Mouse (Mus musculus) cortical plate, adult 2 months (tissue): ENCODE measurements around the gene Tstd2. TPM values are rescaled to one million over a fixed set of nuclear protein-coding genes. Genes with fewer than 3 reads are reported as not detected.
A peak's percentile ranks its signal among the peaks of the same experiment; 100 is the strongest.

Experiments used
- H3K27ac ChIP-seq: fragments of 200-500 bp; 2 replicates; pipeline ENCODE4 v1.5.1; 2012; ENCODE audit warnings: low read length, control low read depth, inconsistent platforms; ENCODE audit not compliant: insufficient read depth
- H3K4me1 ChIP-seq: fragments of 200-500 bp; 2 replicates; pipeline ENCODE4 v1.6.1; 2011; ENCODE audit warnings: low read length; ENCODE audit not compliant: control insufficient read depth, insufficient read depth
- H3K4me3 ChIP-seq: fragments of 200-500 bp; 2 replicates; pipeline ENCODE4 v1.5.1; 2011; ENCODE audit warnings: mild to moderate bottlenecking, low read length, control low read depth; ENCODE audit not compliant: insufficient read depth
- CTCF ChIP-seq: fragments of 200-500 bp; IDR thresholded peaks from 2 replicates; pipeline ENCODE4 v1.5.1; 2011; ENCODE audit warnings: mild to moderate bottlenecking, control low read depth, low read length; ENCODE audit not compliant: insufficient read depth; ENCODE audit errors: extremely low read depth
- POLR2A ChIP-seq: fragments of 200-500 bp; IDR thresholded peaks from 2 replicates; pipeline ENCODE4 v1.6.1; 2011; ENCODE audit warnings: mild to moderate bottlenecking, low read length, control low read depth; ENCODE audit not compliant: insufficient read depth; ENCODE audit errors: extremely low read depth
- polyA plus RNA-seq: library from polyadenylated mRNA; depleted of rRNA; stranded (reverse); fragments of >200 nt; gene quantifications from 2 replicates; pipeline ENCODE4 v1.2.3, GENCODE M21; 2012

Tstd2 gene
- polyA plus RNA-seq, 1 experiment: 14.7 TPM

DNA sequence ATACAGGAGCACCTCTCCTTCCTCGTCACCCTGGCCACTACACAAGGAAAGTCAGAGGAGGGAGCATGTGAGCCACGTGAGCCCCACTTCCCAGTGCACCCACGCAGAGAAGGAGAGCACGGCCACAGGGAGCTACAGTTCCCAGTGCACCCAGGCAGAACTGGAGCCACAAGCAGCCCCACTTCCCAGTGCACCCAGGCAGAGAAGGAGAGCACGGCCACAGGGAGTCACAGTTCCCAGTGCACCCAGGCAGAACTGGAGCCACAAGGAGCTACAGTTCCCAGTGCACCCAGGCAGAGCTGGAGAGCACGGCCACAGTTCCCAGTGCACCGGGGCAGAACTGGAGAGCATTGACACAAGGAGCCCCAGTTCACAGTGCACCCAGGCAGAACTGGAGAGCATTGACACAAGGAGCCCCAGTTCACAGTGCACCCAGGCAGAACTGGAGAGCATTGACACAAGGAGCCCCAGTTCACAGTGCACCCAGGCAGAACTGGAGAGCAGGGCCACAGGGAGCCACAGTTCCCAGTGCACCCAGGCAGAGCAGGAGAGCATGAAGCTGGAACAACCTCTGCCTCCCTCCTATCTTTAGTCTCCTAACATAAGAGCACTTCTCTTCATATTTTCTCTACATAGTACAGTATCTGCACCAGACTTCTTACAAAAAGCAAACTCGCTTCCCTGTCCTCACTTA lies 9.0 kb downstream of the Tstd2 start:
- TF ChIP-seq POLR2A (no peak), CTCF (no peak)
- Histone ChIP-seq H3K4me1 (peaks cover 1% of the 10 kb centered on the region; the same call in 1 of the 2 replicates), H3K4me3 (no peak overlapping the region)

DNA sequence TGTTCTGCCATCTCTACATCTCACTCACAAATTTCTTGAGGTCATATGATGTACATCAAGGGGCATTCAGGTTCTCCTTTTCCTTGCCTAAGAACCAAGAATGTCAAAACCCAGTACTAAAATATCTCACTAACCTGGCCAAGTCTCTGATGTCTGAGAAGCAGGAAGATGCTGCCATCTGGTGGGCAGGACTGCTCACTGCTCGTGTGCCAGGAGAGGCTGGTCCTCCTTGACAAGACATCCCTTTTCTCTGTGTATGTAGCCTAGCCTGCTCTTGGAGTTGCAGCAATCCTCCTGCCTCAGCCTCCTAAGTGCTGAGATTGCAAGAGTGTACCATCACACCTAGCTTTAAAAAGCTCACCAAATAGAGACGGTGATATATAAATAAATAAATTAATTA lies 12.0 kb downstream of the Tstd2 start:
- Histone ChIP-seq H3K4me1 (no peaks in the 10 kb centered on the region), H3K4me3 (no peak overlapping the region), H3K27ac (no peak overlapping the region)
- peak; percentile 99 for TF ChIP-seq CTCF
- TF ChIP-seq POLR2A: no peak

More for the DNA sequence above, 9.0 kb downstream of the Tstd2 start:
- H3K27ac ChIP-seq: no peak overlapping the region

DNA sequence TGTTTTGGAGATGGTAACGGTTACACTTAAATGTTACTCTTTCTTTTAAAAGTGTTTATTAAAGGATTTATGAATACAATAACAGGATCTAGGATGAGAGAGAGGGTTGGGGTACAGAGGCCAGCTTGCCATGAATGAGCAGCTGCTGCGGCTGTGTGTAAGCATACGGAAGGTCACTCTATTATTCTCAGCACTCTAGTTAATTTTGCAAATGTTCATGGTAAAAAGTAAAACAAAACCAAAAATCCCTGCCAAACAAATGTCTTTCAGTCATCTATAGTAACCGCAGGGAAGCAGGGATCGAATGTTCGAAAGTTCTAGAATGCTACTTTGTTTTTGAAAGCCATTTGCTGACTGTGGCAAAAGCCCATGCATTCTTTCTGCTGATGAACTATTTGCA lies 15.1 kb downstream of the Tstd2 start:
- Histone ChIP-seq H3K4me3 (no peak overlapping the region), H3K4me1 (no peaks in the 10 kb centered on the region), H3K27ac (no peak overlapping the region)
- TF ChIP-seq CTCF (no peak), POLR2A (no peak)

DNA sequence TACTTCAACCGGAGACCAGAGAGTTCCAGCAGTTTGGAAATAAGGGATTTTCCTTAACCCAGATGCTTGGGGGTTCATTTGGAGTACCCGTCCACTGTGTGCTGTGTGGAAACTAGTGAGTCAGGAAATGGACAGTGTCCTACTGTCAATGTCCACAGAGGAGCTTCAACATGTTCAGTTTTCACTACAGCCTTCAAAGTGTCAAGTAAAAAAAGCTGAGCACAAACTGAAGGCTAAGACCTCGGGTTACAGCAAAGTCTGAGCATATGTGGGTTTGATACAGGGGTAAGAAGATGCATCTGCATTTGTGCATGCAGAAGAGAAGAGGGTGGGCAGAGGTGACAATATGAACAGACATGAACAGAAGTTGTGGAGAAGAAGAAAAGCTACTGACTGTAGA lies 17.7 kb downstream of the Tstd2 start:
- no peak for TF ChIP-seq POLR2A
- no peak for TF ChIP-seq CTCF
- no peaks in the 10 kb centered on the region for H3K4me1 ChIP-seq

DNA sequence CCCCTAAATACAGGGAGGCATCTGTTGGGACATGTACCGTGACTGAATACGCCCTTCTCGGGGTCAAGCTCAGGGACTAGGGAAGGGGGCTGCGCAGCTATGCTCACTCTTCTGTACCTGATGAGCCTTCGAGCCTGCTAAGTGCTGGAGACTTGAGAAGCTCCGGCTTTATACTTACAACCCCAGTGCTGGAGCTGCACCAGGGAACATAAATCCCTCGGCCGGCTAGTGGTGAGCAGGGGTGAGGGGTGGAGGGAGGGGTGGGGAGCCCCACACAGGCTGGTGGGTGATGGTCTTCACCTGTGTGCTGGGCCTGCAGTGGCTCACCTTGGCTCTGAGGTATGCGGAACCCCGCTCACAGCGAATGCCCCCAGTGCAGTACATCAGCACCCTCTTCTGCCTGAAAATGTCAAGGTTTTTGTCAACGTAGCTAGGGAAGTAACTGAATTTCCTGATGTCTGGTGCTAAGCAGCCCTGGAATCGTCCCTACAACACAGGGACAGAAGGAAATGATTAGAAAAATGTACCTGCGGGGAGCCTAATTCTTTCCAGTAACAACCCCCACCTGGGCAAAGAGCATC lies 18.9 kb downstream of the Tstd2 start:
- TF ChIP-seq POLR2A (no peak), CTCF (peak; percentile 21)
- Histone ChIP-seq H3K4me1 (no peaks in the 10 kb centered on the region), H3K4me3 (no peak overlapping the region), H3K27ac (no peak overlapping the region)

More for the DNA sequence above, 17.7 kb downstream of the Tstd2 start:
- H3K27ac ChIP-seq: no peak overlapping the region
- no peak overlapping the region for H3K4me3 ChIP-seq

DNA sequence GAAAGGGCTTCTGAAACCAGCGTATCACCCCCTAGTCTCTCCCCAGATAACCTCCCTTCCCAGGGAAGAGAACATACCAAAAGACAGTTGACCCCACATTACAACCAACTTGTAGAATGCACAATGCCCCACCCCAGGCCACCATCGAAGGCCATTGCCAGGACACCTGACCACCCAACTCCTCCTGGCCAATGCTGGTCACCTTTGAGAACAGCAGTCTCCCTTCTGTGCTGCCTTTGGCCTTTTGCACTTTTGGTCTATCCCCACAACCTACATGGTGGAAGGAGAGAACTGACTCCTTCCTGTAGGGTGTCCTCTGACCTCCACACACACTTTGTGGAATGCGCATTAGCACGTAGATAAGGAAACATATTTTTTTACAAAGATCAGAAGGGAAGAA lies 21.0 kb downstream of the Tstd2 start:
- TF ChIP-seq POLR2A (no peak), CTCF (no peak)
- Histone ChIP-seq H3K4me3 (no peak overlapping the region), H3K4me1 (no peaks in the 10 kb centered on the region), H3K27ac (no peak overlapping the region)

DNA sequence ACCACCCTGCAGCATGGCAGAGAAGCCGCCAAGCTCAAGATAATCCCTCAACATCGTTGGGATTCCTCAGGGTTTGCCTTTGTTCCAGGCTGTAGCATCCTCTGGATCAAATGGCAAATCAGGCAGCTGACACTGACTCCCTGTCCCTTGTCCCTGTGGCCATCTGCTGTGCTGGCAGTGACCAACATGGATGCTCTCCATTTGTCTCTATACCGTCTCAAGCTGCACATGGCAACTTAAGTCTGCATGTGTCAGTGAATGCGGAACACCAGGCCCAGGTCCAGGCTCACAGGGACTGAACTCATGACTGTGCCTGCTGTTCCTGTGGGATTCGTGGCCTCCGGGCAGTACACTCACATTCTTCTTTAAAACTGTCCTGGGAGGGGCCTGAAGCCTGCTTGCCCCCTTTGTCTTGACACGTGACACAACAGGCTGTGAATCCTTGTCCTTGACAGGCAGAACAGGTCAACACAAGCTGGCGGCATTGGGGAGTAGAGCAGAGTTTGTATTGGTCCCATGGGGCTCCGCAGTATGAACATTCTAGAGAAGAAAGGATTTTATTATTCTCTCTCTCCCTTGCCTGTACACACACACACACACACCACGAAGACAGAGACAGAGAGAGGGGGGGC lies 21.8 kb downstream of the Tstd2 start:
- no peaks in the 10 kb centered on the region for H3K4me1 ChIP-seq
- H3K4me3 ChIP-seq: no peak overlapping the region
- no peak overlapping the region for H3K27ac ChIP-seq
- no peak for TF ChIP-seq POLR2A
- TF ChIP-seq CTCF: no peak

DNA sequence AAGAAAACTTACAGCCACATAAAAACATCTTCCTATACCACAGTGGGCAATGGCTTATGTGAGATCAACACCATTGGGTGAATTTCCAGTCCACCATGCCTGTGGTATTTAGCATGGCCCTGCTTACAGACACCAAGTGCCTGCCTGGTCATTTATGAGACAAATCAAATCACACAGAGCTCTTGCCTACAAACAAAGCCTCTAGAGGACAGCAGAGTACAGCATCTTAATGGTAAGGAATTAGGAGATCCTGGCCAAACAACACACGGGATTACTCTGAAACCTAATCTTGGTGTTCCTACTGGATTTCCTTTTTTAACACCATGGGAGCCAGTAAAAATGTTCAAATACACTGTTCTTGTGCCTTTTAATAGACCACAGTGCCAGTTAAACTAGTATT lies 23.2 kb downstream of the Tstd2 start:
- H3K4me1 ChIP-seq: peaks cover 2% of the 10 kb centered on the region; the same call in 1 of the 2 replicates
- no peak for TF ChIP-seq POLR2A
- TF ChIP-seq CTCF: no peak
- no peak overlapping the region for H3K4me3 ChIP-seq
- H3K27ac ChIP-seq: no peak overlapping the region

DNA sequence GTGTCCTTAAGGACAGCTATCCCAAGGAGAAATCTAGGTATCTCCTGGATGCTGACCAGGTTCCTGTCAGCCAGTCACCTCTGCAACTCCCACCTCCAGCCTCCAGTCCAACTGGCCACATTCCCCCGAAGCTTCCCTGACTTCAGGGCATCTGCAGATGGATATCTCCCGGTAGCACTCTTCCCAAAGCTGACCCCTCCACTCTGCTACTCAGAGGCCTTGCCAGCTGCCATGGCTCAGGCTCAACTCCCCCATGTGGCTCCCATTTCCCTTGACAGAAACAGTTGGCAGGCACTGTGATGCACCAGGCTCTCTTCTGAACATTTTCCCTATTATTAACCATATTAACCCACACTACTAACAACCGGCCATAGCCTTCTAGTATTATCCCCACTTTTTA lies 27.1 kb downstream of the Tstd2 start:
- H3K4me3 ChIP-seq: no peak overlapping the region
- TF ChIP-seq CTCF (no peak), POLR2A (no peak)
- no peak overlapping the region for H3K27ac ChIP-seq
- peaks cover 2% of the 10 kb centered on the region; the same call in 1 of the 2 replicates for H3K4me1 ChIP-seq

DNA sequence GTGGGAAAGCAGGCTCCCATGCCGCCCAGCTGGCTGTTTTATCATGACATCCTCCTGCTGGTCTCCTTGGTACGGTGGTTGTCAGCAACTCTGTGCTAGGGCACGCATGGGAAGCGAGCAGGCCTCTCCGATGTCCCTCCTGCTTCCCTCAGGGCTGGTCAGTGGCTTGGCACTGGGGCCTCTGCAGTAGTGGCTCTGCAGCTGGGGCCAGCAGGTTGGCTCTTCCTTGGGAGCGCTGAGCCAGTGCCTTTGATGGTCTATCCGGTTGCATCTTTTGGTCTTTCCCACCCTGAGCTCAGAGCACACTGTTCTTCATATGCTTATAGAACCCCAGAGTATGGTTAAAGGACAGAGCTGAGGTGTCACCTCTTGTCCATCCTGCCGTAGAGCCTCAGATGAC lies 28.4 kb downstream of the Tstd2 start:
- H3K4me3 ChIP-seq: no peak overlapping the region
- H3K4me1 ChIP-seq: peaks cover 2% of the 10 kb centered on the region; the same call in 1 of the 2 replicates
- no peak overlapping the region for H3K27ac ChIP-seq
- TF ChIP-seq POLR2A (no peak), CTCF (no peak)
